Mouse (Mus musculus) frontal cortex, postnatal 14 days (tissue): ENCODE measurements around the gene Rubcnl.
A peak's percentile ranks its signal among the peaks of the same experiment; 100 is the strongest.

ENCODE experiments used
- DNase-seq, 2 experiments: peaks; one replicate each; pipeline ENCODE4 v3.0.0; 2022; ENCODE audit warnings: low spot score in 2 of 2

Gene Rubcnl

DNA sequence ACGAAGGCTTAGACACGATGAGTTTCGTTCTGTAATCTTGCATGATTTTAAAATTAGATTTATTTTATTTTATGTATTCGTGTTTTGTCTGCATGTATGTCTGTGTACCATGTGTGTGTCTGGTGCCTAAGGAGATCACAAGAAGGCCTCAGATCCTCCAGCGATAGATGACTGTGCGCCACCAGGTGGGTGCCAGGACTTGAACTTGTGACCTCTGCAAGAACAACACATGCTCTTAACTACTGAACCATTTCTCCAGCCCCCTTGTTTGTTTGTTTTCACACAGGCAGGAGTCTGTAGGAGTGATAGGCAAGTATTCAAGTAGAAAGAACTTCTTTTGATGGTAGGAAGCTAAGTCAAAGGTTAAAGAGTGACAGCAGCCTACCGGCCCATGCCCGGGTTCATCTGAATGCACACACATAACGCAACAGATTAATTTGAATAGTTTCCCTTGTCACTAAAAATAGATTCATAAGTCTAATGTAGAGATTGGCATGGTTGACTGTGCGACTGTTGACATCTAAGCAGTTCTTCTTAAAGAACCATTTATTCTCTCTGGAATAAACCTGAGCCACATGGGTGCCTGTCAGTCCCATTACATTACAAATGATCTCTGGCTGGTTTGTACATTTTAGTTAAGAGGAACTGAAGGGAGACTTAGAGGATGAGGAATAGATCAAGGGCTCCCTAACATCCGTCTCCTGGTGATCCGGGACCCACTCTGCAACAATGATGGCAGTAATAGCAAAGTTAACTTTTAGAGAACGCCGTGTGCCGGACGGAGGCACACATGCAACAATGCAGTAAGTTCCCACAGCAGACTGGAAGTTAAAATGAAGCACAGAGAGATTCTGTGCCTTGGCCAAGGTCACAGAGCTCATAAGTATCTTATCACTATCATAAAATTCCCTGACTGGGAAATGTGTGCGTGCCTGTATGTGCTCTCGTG lies 2.3 kb downstream of the Rubcnl start:
- no peak for DNase-seq

DNA sequence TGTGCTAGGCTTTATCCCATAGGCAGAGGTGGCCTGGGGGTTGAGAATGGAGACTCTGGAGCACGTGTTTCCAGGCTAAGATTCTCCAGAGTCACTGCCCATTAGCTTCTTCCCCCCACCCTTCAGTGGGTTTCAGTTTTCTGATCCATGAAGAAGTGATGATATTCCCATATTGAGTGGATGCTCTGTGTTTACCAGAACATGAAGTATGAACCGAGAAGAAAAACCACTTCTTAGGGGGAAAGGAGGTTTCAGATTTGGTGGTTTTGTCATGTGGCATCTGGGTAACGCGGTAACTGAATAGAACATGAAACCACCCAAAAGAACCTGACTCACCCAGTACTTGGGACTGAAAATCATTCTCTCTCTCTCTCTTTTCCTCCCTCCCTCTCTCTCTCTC lies 3.0 kb downstream of the Rubcnl start:
- no peak for DNase-seq

DNA sequence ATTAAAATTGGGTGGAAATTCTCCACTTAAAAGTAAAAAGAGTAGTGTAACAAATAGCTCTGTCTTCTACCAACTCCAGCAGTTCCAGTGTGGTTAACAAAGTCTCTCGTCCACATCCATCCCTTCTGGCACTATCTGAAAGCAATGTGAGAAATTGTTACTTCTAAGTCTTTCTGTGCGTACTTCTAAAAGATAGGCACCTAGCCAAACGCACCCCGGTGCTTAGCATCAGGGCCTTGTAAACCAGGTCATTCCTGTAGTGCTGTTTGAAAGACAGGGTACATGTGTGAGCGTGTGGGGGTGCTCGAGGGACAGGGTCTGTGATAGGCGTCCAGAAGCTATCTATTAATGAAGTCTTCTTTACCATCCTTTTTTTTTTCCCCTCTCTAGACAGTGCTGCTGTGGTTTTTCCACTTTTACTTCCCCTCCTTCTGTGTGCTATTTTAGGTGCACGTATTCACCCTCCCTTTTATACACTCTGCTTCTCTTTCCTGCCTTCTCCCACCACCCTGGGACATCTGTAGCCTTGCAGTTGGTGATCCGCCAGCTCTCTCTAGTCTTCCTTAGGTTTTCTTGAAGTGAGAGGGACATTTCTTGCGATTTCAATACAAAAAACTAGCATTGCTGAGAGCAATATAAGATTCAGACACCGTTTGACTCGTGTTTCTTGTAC lies 4.9 kb downstream of the Rubcnl start:
- DNase-seq, result no peak

DNA sequence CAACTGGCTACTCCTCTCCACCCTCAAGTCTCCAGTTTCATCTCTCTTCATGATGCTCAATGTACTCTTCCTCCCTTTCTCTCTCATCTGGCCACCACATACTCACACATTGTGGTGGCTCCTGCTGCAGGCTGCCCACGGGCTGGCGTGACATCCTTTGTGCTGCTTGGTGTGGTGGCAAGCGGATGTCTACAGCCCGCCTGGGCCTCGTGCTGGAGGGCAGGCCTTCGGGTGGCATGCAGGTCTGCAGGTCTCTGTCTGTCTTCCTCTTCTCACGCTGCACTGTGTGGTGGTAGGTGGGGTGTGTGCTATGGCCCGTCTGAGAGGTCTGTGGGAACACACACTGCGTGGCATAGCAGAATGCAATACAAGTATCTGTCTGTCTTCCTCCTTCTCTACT lies 6.7 kb downstream of the Rubcnl start:
- DNase-seq, result no peak

GRCm38 (mm10) chr14:75024793-75025710 lies 9.2 kb downstream of the Rubcnl start:
- DNase-seq, result no peak

DNA sequence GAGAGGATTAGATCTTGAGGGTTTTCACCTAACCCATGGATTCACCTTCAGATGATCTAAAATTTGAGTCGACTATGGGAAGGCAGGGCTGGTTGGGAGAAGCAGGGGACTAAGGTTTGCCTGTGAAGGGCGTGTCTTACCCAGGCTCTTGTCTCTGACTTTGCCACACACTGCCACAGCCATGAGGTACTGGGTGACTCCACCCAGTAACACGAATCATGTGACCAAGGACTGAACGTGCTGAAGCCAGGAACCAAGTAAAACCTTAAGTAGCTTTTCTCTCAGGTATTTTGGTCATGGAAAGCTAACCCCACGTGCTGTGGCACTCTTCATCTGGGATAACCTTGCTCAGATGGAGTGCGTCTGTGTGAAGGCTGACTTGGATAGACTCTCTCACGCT lies 14.9 kb downstream of the Rubcnl start:
- DNase-seq, result no peak

- DNase-seq, result no peak
Observed at GRCm38 (mm10) chr14:75031999-75032575, 16.3 kb downstream of the Rubcnl start.

DNA sequence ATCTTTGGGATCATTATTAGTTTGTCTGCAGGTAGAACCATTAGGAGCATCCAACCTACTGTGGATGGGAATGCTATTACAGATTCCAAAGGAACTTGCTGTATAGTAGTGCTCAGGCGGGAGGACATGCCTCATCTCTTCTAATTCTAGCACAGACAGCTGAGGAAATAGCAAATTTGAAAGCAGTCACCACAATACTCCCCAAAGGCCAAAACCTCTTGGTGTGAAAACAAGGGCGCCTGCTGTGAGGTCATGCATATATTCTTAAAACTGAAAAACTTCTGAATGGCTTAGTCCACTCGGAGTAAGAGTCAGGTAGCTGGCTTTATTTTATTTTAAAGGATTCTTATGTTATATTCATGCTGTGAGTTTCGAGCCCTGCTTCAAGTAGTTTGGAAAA lies 16.9 kb downstream of the Rubcnl start:
- no peak for DNase-seq

DNA sequence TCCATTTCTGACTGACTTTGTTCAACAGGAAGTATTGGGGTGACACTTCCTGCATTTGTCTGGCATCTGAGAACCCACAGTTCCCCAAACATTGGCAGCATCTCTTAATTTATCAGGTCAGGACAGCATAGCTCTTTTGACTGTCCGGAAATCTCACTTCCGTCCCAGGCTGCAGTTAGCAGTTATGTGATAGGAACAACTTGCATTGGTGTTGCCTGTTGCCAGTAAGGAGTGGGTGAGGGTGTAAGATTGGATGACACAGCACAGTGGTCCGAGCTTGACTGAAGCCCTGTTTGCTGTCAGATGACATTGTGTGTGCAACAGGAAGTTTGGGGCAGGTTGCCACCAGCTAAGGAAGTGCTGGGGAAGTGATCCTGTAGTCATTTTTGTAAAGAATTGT lies 18.4 kb downstream of the Rubcnl start:
- peak in 1 of 2 experiments; percentile 20 for DNase-seq

GRCm38 (mm10) chr14:75035431-75035830 lies 19.6 kb downstream of the Rubcnl start:
- DNase-seq, result no peak

DNA sequence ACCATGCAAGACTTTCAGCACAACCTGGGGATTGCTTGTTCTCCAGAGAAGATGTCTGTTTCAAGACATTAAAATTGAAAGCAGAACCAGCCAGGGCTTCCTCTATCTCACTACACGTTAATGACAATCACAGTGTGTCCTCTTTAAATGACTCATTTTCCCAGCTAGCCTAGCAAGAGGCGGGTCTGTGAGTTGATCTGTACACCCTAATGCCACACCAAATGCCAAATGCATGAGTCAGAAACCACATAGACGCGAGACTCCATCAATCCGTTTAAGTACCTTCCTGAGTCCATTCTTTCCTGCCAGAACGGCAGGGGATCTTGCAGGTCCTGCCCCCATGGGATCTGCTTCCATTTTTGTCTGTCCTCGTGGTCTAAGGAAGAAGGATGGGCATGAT lies 29.4 kb downstream of the Rubcnl start:
- DNase-seq, result no peak

- no peak for DNase-seq
Observed at GRCm38 (mm10) chr14:75052451-75052850, 36.6 kb downstream of the Rubcnl start.

DNA sequence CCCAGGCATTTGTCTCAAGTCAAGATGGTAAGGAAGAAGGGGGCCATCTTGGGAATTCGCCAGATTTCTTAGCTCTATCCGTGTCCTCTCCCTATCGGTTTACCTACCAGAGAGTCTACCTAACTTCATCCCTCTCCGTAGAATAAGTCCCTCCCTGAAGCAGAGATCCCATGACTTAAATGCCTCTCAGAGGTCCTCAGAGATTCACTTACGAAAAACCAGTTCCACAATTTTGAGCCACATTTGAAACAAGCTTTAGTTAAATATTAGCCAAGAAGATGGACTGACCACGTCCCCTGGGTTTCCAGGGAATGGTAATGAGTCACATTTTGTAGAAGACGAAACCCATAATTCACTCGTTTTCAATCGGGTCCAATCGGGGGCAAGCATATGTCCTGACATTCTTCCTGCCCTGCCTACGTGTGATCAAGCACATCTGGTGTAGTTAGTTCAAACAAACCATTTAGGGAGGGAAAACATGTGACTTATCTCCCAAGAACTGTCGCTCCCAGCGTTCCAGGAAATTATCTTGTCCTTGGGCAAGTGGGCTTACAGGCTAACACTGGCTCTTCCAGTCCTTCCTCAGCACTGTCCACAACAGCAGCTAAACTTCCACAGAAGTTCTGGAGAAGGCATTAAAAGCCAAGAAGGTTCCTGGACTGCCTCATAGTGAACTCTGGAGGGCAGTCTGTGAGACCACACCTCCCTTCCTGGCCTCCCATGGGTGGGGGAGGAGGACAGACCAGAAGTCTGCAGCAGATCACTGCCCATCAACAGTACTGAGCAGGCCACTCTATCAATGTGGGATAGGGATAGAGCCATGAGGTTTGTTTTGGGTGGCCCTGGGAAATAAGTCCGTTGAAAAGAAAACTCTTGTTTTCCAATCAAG lies 38.9 kb downstream of the Rubcnl start:
- DNase-seq, result no peak

DNA sequence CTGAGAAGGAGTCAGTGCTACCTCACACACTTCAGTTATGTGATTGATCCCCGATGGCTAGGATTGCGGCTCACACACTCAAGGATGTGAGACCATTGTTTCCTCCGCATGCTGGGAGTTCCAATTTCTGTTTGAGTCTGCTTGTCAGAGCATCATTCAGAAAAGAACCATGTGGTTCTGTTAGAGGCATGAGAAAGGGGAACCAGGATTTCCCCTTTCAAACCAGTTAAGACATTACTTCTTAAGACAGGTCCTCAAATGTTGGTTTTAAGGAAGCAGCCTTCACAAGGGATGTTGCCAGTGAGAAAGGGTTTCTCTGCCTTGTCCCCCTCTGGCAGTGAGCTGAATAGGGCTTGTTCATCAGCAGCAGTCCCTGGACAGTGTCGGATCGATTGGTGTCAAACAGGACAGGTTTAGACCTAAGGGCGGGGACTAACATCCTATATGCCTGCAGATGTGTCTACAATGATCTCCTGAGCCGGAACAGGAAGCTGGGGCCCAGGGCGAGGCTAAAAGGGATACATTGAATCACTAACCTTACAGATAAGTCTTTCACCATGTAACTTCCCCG lies 41.1 kb downstream of the Rubcnl start:
- DNase-seq, result no peak

GRCm38 (mm10) chr14:75060562-75060961 lies 44.7 kb downstream of the Rubcnl start:
- DNase-seq, result no peak

- DNase-seq, result no peak
Observed at GRCm38 (mm10) chr14:75063936-75064335, 48.1 kb downstream of the Rubcnl start.

DNA sequence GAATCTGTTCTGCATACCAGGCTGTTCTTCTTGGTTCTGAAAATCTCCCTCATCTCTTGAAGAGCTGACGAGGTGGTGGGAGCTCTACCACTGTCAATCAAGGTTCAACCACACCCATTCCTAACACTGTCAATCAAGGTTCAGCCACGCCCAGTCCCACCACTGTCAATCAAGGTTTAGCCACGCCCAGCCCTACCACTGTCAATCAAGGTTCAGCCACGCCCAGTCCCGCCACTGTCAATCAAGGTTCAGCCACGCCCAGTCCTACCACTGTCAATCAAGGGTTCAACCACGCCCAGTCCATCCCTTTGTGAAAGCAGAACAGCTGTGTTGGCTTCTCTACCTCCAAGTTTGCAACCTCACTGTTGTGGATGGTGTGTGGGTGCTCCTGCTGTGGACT lies 48.7 kb downstream of the Rubcnl start:
- DNase-seq, result no peak

- no peak for DNase-seq
Observed at GRCm38 (mm10) chr14:75065211-75065610, 49.4 kb downstream of the Rubcnl start.

DNA sequence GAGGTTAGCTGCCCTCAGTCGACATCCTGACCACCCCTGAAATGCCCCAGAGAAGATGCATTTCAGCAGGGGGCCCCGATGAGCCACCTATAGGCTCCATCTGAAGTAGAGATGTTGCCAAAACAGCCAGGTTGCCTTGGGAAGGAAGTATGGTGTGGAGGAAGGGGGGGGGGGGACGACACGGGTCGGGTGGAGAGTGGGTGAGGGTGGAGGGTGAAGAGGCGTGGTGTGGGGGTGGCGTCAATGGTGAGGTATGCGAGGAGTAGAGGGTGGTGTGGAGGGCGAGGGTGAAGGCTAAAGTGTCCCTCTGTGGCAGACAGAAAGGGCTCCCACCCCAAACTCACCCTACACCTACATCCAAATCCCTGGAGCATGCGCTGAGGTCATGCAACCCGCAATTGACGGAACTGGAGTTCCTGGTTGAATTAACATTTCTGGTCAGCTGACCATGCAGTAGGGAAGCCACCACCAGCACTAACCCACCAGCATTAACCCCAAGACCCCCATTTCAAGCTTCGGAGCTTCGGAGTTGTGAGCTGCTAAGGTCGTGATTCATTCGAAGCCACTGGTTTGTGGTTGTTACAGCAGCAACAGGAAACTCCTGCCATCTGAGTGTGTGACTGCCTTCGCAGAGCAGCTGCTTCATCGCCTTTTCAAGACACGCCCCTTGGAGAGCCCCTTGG lies 52.7 kb downstream of the Rubcnl start:
- DNase-seq, result no peak
